Mouse (Mus musculus) embryonic facial prominence, embryonic 12.5 days (tissue): ENCODE data around the gene Cercam. TPM values are rescaled to one million over a fixed set of nuclear protein-coding genes. Genes with fewer than 3 reads are reported as not detected.

Experiments
- ATAC-seq: fragments of 200-750 bp; cut with Nextera tagmentation; 2 replicates; pipeline ENCODE4 v1.8.0; 2017; ENCODE audit not compliant: insufficient number of reproducible peaks, insufficient read depth, low FRiP score, low TSS enrichment
- H3K27ac ChIP-seq: fragments of 300-500 bp; sonication (generic); 2 replicates; pipeline ENCODE4 v1.5.1; 2016; ENCODE audit warnings: mild to moderate bottlenecking
- H3K27me3 ChIP-seq: fragments of 300-500 bp; sonication (generic); 2 replicates; pipeline ENCODE4 v1.6.1; 2016; ENCODE audit warnings: mild to moderate bottlenecking, moderate library complexity
- H3K36me3 ChIP-seq: fragments of 300-500 bp; sonication (generic); 2 replicates; pipeline ENCODE4 v1.6.1; 2016; ENCODE audit warnings: mild to moderate bottlenecking
- H3K4me1 ChIP-seq: fragments of 300-500 bp; sonication (generic); 2 replicates; pipeline ENCODE4 v1.6.1; 2016
- H3K4me2 ChIP-seq: fragments of 300-500 bp; sonication (generic); replicated peaks from 2 replicates; pipeline ENCODE4 v1.6.1; 2016; ENCODE audit warnings: mild to moderate bottlenecking, moderate library complexity
- H3K4me3 ChIP-seq: fragments of 300-500 bp; sonication (generic); 2 replicates; pipeline ENCODE4 v1.5.1; 2016; ENCODE audit warnings: mild to moderate bottlenecking
- H3K9ac ChIP-seq: fragments of 300-500 bp; sonication (generic); 2 replicates; pipeline ENCODE4 v1.6.1; 2016; ENCODE audit warnings: mild to moderate bottlenecking, moderate library complexity
- H3K9me3 ChIP-seq: fragments of 300-500 bp; sonication (generic); 2 replicates; pipeline ENCODE4 v1.6.1; 2016; ENCODE audit warnings: mild to moderate bottlenecking, moderate library complexity
- WGBS: fragments of 180-500 bp; shearing (Covaris S2); methylation state at CpG from one replicate; pipeline ENCODE4 v1.1.7; 2016; 5-methylcytosine and 5-hydroxymethylcytosine counted together
- polyA plus RNA-seq: library from polyadenylated mRNA; unstranded; fragments of >200 nt; fragmentation: Nextera tagmentation; extraction: Ambion mirVana; gene quantifications from 2 replicates; pipeline ENCODE4 v1.2.1, GENCODE M21; 2016

The Cercam gene
- polyA plus RNA-seq, result 16.4 and 17.5 TPM in 2 replicates

GRCm38 (mm10) chr2:29868949-29869645, at the start of gene Cercam:
Gene Cercam, plus strand, starts transcription at chr2:29869164.
- Histone ChIP-seq H3K9me3 (no peaks in the 10 kb centered on the region), H3K27me3 (no peaks in the 10 kb centered on the region)
- under 1% methylated on average over 37 of the region's 44 CpGs for WGBS

GRCm38 (mm10) chr2:29819363-29819762, 49.6 kb upstream of the Cercam start:
- no peaks in the 10 kb centered on the region for H3K9me3 ChIP-seq
- H3K27ac ChIP-seq, result peak overlapping the region; percentile 97; the same call in 1 of the 2 replicates
- H3K36me3 ChIP-seq, result peaks cover 22% of the 10 kb centered on the region
- no peak overlapping the region for H3K9ac ChIP-seq
- ATAC-seq, result no peak
- no peaks in the 10 kb centered on the region for H3K27me3 ChIP-seq
- peak overlapping the region; percentile 64; the same call in 1 of the 2 replicates for H3K4me2 ChIP-seq
- no peak overlapping the region for H3K4me3 ChIP-seq
- 12% methylated on average over 2 of the region's 2 CpGs for WGBS
- H3K4me1 ChIP-seq, result peaks cover 13% of the 10 kb centered on the region; the same call in 1 of the 2 replicates

More at GRCm38 (mm10) chr2:29868949-29869645, at the start of gene Cercam:
- ATAC-seq, result peak; percentile 85
- H3K9ac ChIP-seq, result peak within 1 kb of the TSS; percentile 60
- H3K4me1 ChIP-seq, result peaks cover 8% of the 10 kb centered on the region
- H3K4me3 ChIP-seq, result peak within 1 kb of the TSS; percentile 46
- no peaks in the 10 kb centered on the region for H3K36me3 ChIP-seq
- peak within 1 kb of the TSS; percentile 64; the same call in 1 of the 2 replicates for H3K27ac ChIP-seq
- peak within 1 kb of the TSS; percentile 85 for H3K4me2 ChIP-seq

GRCm38 (mm10) chr2:29820025-29820817, 48.7 kb upstream of the Cercam start, which contains the start of gene Urm1:
Gene Urm1, plus strand, starts transcription at chr2:29820075.
- H3K4me3 ChIP-seq, result peak within 1 kb of the TSS; percentile 41
- peak within 1 kb of the TSS; percentile 64 for H3K4me2 ChIP-seq
- WGBS, result 1% methylated on average over 35 of the region's 35 CpGs
- ATAC-seq, result peak; percentile 63
- H3K9ac ChIP-seq, result peak within 1 kb of the TSS; percentile 73
- H3K4me1 ChIP-seq, result peaks cover 13% of the 10 kb centered on the region; the same call in 1 of the 2 replicates
- peak within 1 kb of the TSS; percentile 97 for H3K27ac ChIP-seq
- peaks cover 13% of the 10 kb centered on the region; the same call in 1 of the 2 replicates for H3K36me3 ChIP-seq
- no peaks in the 10 kb centered on the region for H3K27me3 ChIP-seq
- H3K9me3 ChIP-seq, result no peaks in the 10 kb centered on the region

GRCm38 (mm10) chr2:29826318-29826925, 42.5 kb upstream of the Cercam start:
- no peak for ATAC-seq
- Histone ChIP-seq H3K27me3 (no peaks in the 10 kb centered on the region), H3K4me3 (peak overlapping the region; percentile 90), H3K4me2 (peak overlapping the region; percentile 64), H3K36me3 (no peaks in the 10 kb centered on the region), H3K4me1 (0 out of 2 replicates have a peak, but pooled peaks cover 14% of the 10 kb centered on the region), H3K27ac (peak overlapping the region; percentile 92), H3K9ac (peak overlapping the region; percentile 67), H3K9me3 (no peaks in the 10 kb centered on the region)
- WGBS, result 15% methylated on average over 11 of the region's 11 CpGs

- peak; percentile 91 for ATAC-seq
- Histone ChIP-seq H3K4me3 (peak overlapping the region; percentile 90), H3K9me3 (no peaks in the 10 kb centered on the region), H3K36me3 (no peaks in the 10 kb centered on the region), H3K27ac (peak overlapping the region; percentile 92), H3K4me1 (0 out of 2 replicates have a peak, but pooled peaks cover 14% of the 10 kb centered on the region), H3K27me3 (no peaks in the 10 kb centered on the region), H3K9ac (peak overlapping the region; percentile 79), H3K4me2 (peak overlapping the region; percentile 88)
- WGBS, result under 1% methylated on average over 48 of the region's 48 CpGs
Observed at GRCm38 (mm10) chr2:29826926-29827708, 41.8 kb upstream of the Cercam start.

- Histone ChIP-seq H3K9ac (peak overlapping the region; percentile 79), H3K4me2 (peak overlapping the region; percentile 88), H3K4me3 (peak overlapping the region; percentile 90), H3K9me3 (no peaks in the 10 kb centered on the region), H3K27me3 (no peaks in the 10 kb centered on the region), H3K4me1 (0 out of 2 replicates have a peak, but pooled peaks cover 14% of the 10 kb centered on the region), H3K27ac (peak overlapping the region; percentile 20; the same call in 1 of the 2 replicates), H3K36me3 (peaks cover 2% of the 10 kb centered on the region; the same call in 1 of the 2 replicates)
- WGBS, result 4% methylated on average over 12 of the region's 12 CpGs
- 0 out of 2 replicates have a peak, but pooled peaks have one; percentile 5 for ATAC-seq
Observed at GRCm38 (mm10) chr2:29827709-29828024, 41.3 kb upstream of the Cercam start.

- Histone ChIP-seq H3K4me1 (0 out of 2 replicates have a peak, but pooled peaks cover 12% of the 10 kb centered on the region), H3K4me3 (no peak overlapping the region), H3K4me2 (no peak overlapping the region), H3K27me3 (no peaks in the 10 kb centered on the region), H3K9me3 (no peaks in the 10 kb centered on the region), H3K36me3 (peaks cover 24% of the 10 kb centered on the region), H3K27ac (no peak overlapping the region), H3K9ac (no peak overlapping the region)
- no peak for ATAC-seq
- 79% methylated on average over 4 of the region's 4 CpGs for WGBS
Observed at GRCm38 (mm10) chr2:29831106-29831505, 37.9 kb upstream of the Cercam start.

GRCm38 (mm10) chr2:29833796-29834195, 35.2 kb upstream of the Cercam start:
- ATAC-seq, result no peak

GRCm38 (mm10) chr2:29835391-29835899, 33.5 kb upstream of the Cercam start:
- ATAC-seq, result no peak
- Histone ChIP-seq H3K36me3 (peaks cover 40% of the 10 kb centered on the region), H3K27ac (no peak overlapping the region), H3K4me2 (no peak overlapping the region), H3K27me3 (no peaks in the 10 kb centered on the region), H3K4me1 (no peaks in the 10 kb centered on the region), H3K4me3 (no peak overlapping the region), H3K9me3 (no peaks in the 10 kb centered on the region), H3K9ac (no peak overlapping the region)
- WGBS, result 42% methylated on average over 2 of the region's 2 CpGs

More at GRCm38 (mm10) chr2:29833796-29834195, 35.2 kb upstream of the Cercam start:
- Histone ChIP-seq H3K4me2 (no peak overlapping the region), H3K36me3 (peaks cover 35% of the 10 kb centered on the region), H3K9me3 (no peaks in the 10 kb centered on the region), H3K4me1 (no peaks in the 10 kb centered on the region), H3K9ac (no peak overlapping the region), H3K27ac (no peak overlapping the region), H3K27me3 (no peaks in the 10 kb centered on the region), H3K4me3 (no peak overlapping the region)
- WGBS, result 93% methylated on average over 5 of the region's 5 CpGs

GRCm38 (mm10) chr2:29839460-29839859, 29.5 kb upstream of the Cercam start:
- no peaks in the 10 kb centered on the region for H3K9me3 ChIP-seq
- H3K27me3 ChIP-seq, result peaks cover 19% of the 10 kb centered on the region
- ATAC-seq, result no peak
- H3K9ac ChIP-seq, result no peak overlapping the region
- no peak overlapping the region for H3K27ac ChIP-seq
- WGBS, result 52% methylated on average over 4 of the region's 4 CpGs
- H3K4me2 ChIP-seq, result no peak overlapping the region
- no peaks in the 10 kb centered on the region for H3K4me1 ChIP-seq
- H3K4me3 ChIP-seq, result no peak overlapping the region
- H3K36me3 ChIP-seq, result peaks cover 55% of the 10 kb centered on the region
